Mouse (Mus musculus) MEL (cell line): ENCODE measurements around the gene Dbil5.

Experiments
- CTCF ChIP-seq, 3 experiments: IDR thresholded peaks in 2 of 3; conservative IDR thresholded peaks in 1 of 3; 2 replicates each; pipeline ENCODE4 v1.5.1; 2011 to 2012; ENCODE audit warnings: low read length in 3 of 3, low read depth in 2 of 3, mild to moderate bottlenecking in 2 of 3, improper control_type of control experiment in 1 of 3, inconsistent platforms in 1 of 3, mixed read lengths in 1 of 3, moderate library complexity in 1 of 3; ENCODE audit not compliant: control insufficient read depth in 1 of 3, insufficient read depth in 1 of 3, poor library complexity in 1 of 3, severe bottlenecking in 1 of 3
- ELF1 ChIP-seq: IDR thresholded peaks from 2 replicates; pipeline ENCODE4 v1.6.1; 2014; ENCODE audit warnings: low read depth, mild to moderate bottlenecking, inconsistent platforms, low read length, improper control_type of control experiment, moderate library complexity
- EP300 ChIP-seq, 2 experiments: IDR thresholded peaks; 2 replicates each; pipeline ENCODE4 v1.6.1; 2011; ENCODE audit warnings: improper control_type of control experiment in 2 of 2, low read length in 2 of 2, low read depth in 1 of 2, mild to moderate bottlenecking in 1 of 2
- ETS1 ChIP-seq: IDR thresholded peaks from 2 replicates; pipeline ENCODE4 v1.6.1; 2012; ENCODE audit warnings: low read depth, mild to moderate bottlenecking, inconsistent platforms, low read length, improper control_type of control experiment, moderate library complexity
- GABPA ChIP-seq: IDR thresholded peaks from 2 replicates; pipeline ENCODE4 v1.6.1; 2012; ENCODE audit warnings: low read depth, mild to moderate bottlenecking, inconsistent platforms, low read length, improper control_type of control experiment, moderate library complexity
- GATA1 ChIP-seq: IDR thresholded peaks from 2 replicates; pipeline ENCODE4 v1.6.1; 2011; ENCODE audit warnings: low read depth, low read length, improper control_type of control experiment
- MAFK ChIP-seq: IDR thresholded peaks from 2 replicates; pipeline ENCODE4 v1.6.1; 2011; ENCODE audit warnings: low read depth, mild to moderate bottlenecking, low read length, improper control_type of control experiment, borderline replicate concordance
- SMC3 ChIP-seq: IDR thresholded peaks from 2 replicates; pipeline ENCODE4 v1.6.1; 2011; ENCODE audit warnings: low read depth, low read length, improper control_type of control experiment
- TBP ChIP-seq: IDR thresholded peaks from 2 replicates; pipeline ENCODE4 v1.8.0; 2011; ENCODE audit warnings: low read depth, low read length, improper control_type of control experiment
- ZMIZ1 ChIP-seq: IDR thresholded peaks from 2 replicates; pipeline ENCODE4 v1.6.1; 2012; ENCODE audit warnings: low read depth, mild to moderate bottlenecking, inconsistent platforms, low read length, improper control_type of control experiment, moderate library complexity
- ZNF384 ChIP-seq: IDR thresholded peaks from 2 replicates; pipeline ENCODE4 v1.6.1; 2012; ENCODE audit warnings: low read depth, mild to moderate bottlenecking, inconsistent platforms, low read length, improper control_type of control experiment

GRCm38 (mm10) chr11:76210228-76210985, 7.0 kb upstream of the Dbil5 start:
- TF ChIP-seq MAFK (no peak), GABPA (no peak), ELF1 (no peak), ZNF384 (0 out of 2 replicates have a peak, but pooled peaks have one; percentile 16), SMC3 (no peak), TBP (no peak), EP300 (IDR thresholded peaks at IDR 0.05; ENCODE audit: low read depth in 1 of 2, low read length in 2 of 2) (0 out of 4 replicates have a peak, but pooled peaks of 1 of the 2 experiments have one; percentile 9), GATA1 (no peak), CTCF (IDR thresholded peaks at IDR 0.05 in 2 of 3, conservative IDR thresholded peaks at IDR 0.05 in 1 of 3; ENCODE audit: control insufficient read depth in 1 of 3, insufficient read depth in 1 of 3, low read depth in 2 of 3, low read length in 3 of 3, poor library complexity in 1 of 3, severe bottlenecking in 1 of 3) (no peak), ETS1 (no peak), ZMIZ1 (no peak)
